Mouse (Mus musculus): ENCODE results near the gene Katnbl1. TPM values are rescaled to one million over a fixed set of nuclear protein-coding genes. Genes with fewer than 3 reads are reported as not detected.
"Not testable (repeated sequence)": the region's sequence is repeated elsewhere in the genome, so short reads cannot be mapped to it uniquely, and the experiment has no call there.

Gene Katnbl1
- total RNA-seq, 2 experiments from 2014 or later: 21.0 to 22.4 TPM

- no peak for DNase-seq
- intact Hi-C loops (cut with DNase I): no loop called here
Measured at GRCm38 (mm10) chr2:112391346-112392000, 12.5 kb downstream of the Katnbl1 start.

GRCm38 (mm10) chr2:112392689-112393088, 13.7 kb downstream of the Katnbl1 start:
- DNase-seq: no peak
- intact Hi-C loops (cut with DNase I): no loop called here

- intact Hi-C loops (cut with DNase I): no loop called here
- no peak for DNase-seq
Measured at GRCm38 (mm10) chr2:112393958-112394357, 14.9 kb downstream of the Katnbl1 start.

GRCm38 (mm10) chr2:112396649-112397048, 17.6 kb downstream of the Katnbl1 start:
- intact Hi-C loops (cut with DNase I): no loop called here
- DNase-seq: no peak

GRCm38 (mm10) chr2:112407030-112407429, 28.0 kb downstream of the Katnbl1 start:
- no peak for DNase-seq
- intact Hi-C loops (cut with DNase I): no loop called here

GRCm38 (mm10) chr2:112425308-112425707, 46.3 kb downstream of the Katnbl1 start:
- no peak for DNase-seq
- intact Hi-C loops (cut with DNase I): no loop called here

GRCm38 (mm10) chr2:112428534-112428933, 49.5 kb downstream of the Katnbl1 start:
- intact Hi-C loops (cut with DNase I); DNase-seq: not testable (repeated sequence)

- intact Hi-C loops (cut with DNase I): no loop called here
Measured at GRCm38 (mm10) chr2:112429665-112430064, 50.7 kb downstream of the Katnbl1 start.

GRCm38 (mm10) chr2:112430403-112430802, 51.4 kb downstream of the Katnbl1 start:
- no peak for DNase-seq
- intact Hi-C loops (cut with DNase I): no loop called here

More at GRCm38 (mm10) chr2:112429665-112430064, 50.7 kb downstream of the Katnbl1 start:
- no peak for DNase-seq

GRCm38 (mm10) chr2:112432523-112432922, 53.5 kb downstream of the Katnbl1 start:
- intact Hi-C loops (cut with DNase I): no loop called here
- no peak for DNase-seq

- intact Hi-C loops (cut with DNase I): no loop called here
- no peak for DNase-seq
Measured at GRCm38 (mm10) chr2:112433359-112433758, 54.3 kb downstream of the Katnbl1 start.

- no peak for DNase-seq
- intact Hi-C loops (cut with DNase I): no loop called here
Measured at GRCm38 (mm10) chr2:112436292-112436691, 57.3 kb downstream of the Katnbl1 start.

- intact Hi-C loops (cut with DNase I): no loop called here
- DNase-seq: no peak
Measured at GRCm38 (mm10) chr2:112437589-112437988, 58.6 kb downstream of the Katnbl1 start.

- intact Hi-C loops (cut with DNase I): no loop called here
- no peak for DNase-seq
Measured at GRCm38 (mm10) chr2:112443491-112443890, 64.5 kb downstream of the Katnbl1 start.

GRCm38 (mm10) chr2:112445511-112445910, 66.5 kb downstream of the Katnbl1 start:
- DNase-seq: no peak
- intact Hi-C loops (cut with DNase I): no loop called here

- DNase-seq; intact Hi-C loops (cut with DNase I): not testable (repeated sequence)
Measured at GRCm38 (mm10) chr2:112448046-112448445, 69.0 kb downstream of the Katnbl1 start.

GRCm38 (mm10) chr2:112448510-112449059, 69.6 kb downstream of the Katnbl1 start:
- intact Hi-C loops (cut with DNase I): no loop called here

GRCm38 (mm10) chr2:112449597-112450296, 70.7 kb downstream of the Katnbl1 start:
- intact Hi-C loops (cut with DNase I): loop anchor here (5.0 kb wide), 1 partner anchor 72 kb away; the partner anchor contains the start of gene Katnbl1
- peak; percentile 13 for DNase-seq

More at GRCm38 (mm10) chr2:112448510-112449059, 69.6 kb downstream of the Katnbl1 start:
- DNase-seq: no peak

GRCm38 (mm10) chr2:112452513-112452912, 73.5 kb downstream of the Katnbl1 start:
- not testable (repeated sequence) for DNase-seq
- intact Hi-C loops (cut with DNase I): loop anchor here (5.0 kb wide), 1 partner anchor 75 kb away; the partner anchor contains the start of gene Katnbl1

- intact Hi-C loops (cut with DNase I): loop anchor here (5.0 kb wide), 1 partner anchor 77 kb away; the partner anchor contains the start of gene Katnbl1
Measured at GRCm38 (mm10) chr2:112454125-112454861, 75.3 kb downstream of the Katnbl1 start.

More at GRCm38 (mm10) chr2:112454125-112454861, 75.3 kb downstream of the Katnbl1 start:
- no peak for DNase-seq

Data from left cerebral cortex, postnatal 4 days (tissue).